Mouse (Mus musculus) testis, adult 2 months (tissue): ENCODE data around the gene F10. TPM values are rescaled to one million over a fixed set of nuclear protein-coding genes. Genes with fewer than 3 reads are reported as not detected.
A peak's percentile ranks its signal among the peaks of the same experiment; 100 is the strongest.

Source experiments
- H3K27ac ChIP-seq: fragments of 200-500 bp; 2 replicates; pipeline ENCODE4 v1.5.1; 2012; ENCODE audit warnings: low read depth, low read length; ENCODE audit not compliant: control insufficient read depth, insufficient read depth
- H3K27me3 ChIP-seq: fragments of 200-500 bp; 2 replicates; pipeline ENCODE4 v1.6.1; 2012; ENCODE audit warnings: mild to moderate bottlenecking, low read length, moderate library complexity; ENCODE audit not compliant: control insufficient read depth, insufficient read depth
- H3K36me3 ChIP-seq: fragments of 200-500 bp; 2 replicates; pipeline ENCODE4 v1.6.1; 2012; ENCODE audit warnings: mild to moderate bottlenecking, low read length; ENCODE audit not compliant: control insufficient read depth, insufficient read depth
- H3K4me1 ChIP-seq: fragments of 200-500 bp; 2 replicates; pipeline ENCODE4 v1.6.1; 2012; ENCODE audit warnings: low read length; ENCODE audit not compliant: control insufficient read depth, insufficient read depth
- H3K4me3 ChIP-seq: fragments of 200-500 bp; 2 replicates; pipeline ENCODE4 v1.5.1; 2012; ENCODE audit warnings: low read depth, mild to moderate bottlenecking, low read length, moderate library complexity, mixed read lengths; ENCODE audit not compliant: control insufficient read depth
- CTCF ChIP-seq: fragments of 200-500 bp; IDR thresholded peaks from 2 replicates; pipeline ENCODE4 v1.5.1; 2012; ENCODE audit warnings: low read depth, mild to moderate bottlenecking, inconsistent platforms, low read length, moderate library complexity; ENCODE audit not compliant: control insufficient read depth, insufficient read depth, insufficient replicate concordance
- POLR2A ChIP-seq: fragments of 200-500 bp; IDR thresholded peaks from 2 replicates; pipeline ENCODE4 v1.6.1; 2012; ENCODE audit warnings: low read depth, mild to moderate bottlenecking, inconsistent platforms, low read length, moderate library complexity; ENCODE audit not compliant: control insufficient read depth
- polyA plus RNA-seq: library from polyadenylated mRNA; depleted of rRNA; stranded (reverse); fragments of >200 nt; gene quantifications from 2 replicates; pipeline ENCODE4 v1.2.3, GENCODE M21; 2012

The F10 gene
- polyA plus RNA-seq, 1 experiment, result 0.86 TPM

DNA sequence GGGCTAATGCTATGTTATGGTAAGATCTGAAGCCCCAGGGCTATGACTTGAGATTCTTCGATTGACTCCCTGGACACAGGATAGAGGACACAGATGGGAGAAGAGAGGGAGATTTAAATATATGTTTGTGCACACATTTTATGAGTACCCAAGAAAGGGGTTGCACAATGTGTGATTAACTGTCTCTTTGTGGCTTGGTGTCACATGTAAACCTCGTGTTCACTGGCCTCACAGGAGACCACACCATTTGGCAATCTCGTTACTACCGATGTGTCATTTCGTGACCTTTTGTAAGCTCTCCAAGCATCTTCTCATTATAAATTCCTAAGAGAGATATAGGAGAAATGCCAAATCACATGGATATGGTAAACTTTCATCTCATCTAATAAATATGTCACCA is 9.5 kb upstream of the F10 start:
- Histone ChIP-seq H3K27me3 (no peaks in the 10 kb centered on the region), H3K4me1 (peaks cover 3% of the 10 kb centered on the region), H3K36me3 (no peaks in the 10 kb centered on the region), H3K4me3 (no peak overlapping the region), H3K27ac (no peak overlapping the region)
- TF ChIP-seq CTCF (no peak), POLR2A (no peak)

DNA sequence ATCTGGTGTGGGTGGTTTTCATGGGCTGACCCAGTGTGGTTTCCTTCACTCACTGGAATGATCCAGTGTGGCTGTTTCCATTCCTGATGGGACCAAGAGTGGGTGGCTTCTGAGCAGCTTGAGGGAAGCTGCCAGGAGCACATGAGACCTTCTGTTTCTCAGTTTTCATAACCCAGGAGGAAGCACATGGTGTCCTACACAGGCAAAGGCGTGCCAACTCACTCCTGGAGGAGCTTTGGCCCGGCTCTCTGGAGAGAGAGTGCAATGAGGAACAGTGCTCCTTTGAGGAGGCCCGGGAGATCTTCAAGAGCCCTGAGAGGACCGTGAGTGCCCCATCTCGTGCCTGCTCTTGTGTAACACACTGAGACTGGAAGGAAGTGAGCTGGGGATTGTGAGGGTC is 8.6 kb upstream of the F10 start:
- Histone ChIP-seq H3K36me3 (no peaks in the 10 kb centered on the region), H3K27me3 (no peaks in the 10 kb centered on the region), H3K4me1 (peaks cover 3% of the 10 kb centered on the region), H3K4me3 (no peak overlapping the region), H3K27ac (no peak overlapping the region)
- no peak for TF ChIP-seq POLR2A

DNA sequence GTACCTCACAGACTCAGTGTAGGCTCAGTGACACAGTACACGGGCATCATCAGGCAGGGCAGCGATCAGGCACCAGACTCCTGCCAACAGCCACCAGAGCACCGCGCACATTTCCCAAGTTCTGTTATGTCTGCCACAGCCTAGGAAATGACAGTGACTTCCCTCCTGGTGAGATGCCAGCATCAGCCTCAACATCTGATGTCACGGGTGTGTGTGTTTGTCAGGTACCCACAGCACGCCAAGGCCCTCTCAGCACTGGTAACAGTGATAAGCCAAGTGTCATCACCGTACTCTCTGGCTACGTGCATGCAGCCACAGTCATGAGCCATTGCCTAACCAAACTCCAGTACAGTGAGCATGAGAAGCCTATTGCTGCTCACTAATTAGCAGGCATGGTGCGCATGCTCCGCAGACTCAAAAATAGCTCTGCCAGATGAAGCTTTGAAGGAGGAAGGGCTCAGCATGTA is 729 bp upstream of the F10 start:
- Histone ChIP-seq H3K4me1 (no peaks in the 10 kb centered on the region), H3K4me3 (no peak overlapping the region), H3K27ac (no peak overlapping the region), H3K36me3 (no peaks in the 10 kb centered on the region), H3K27me3 (no peaks in the 10 kb centered on the region)
- TF ChIP-seq CTCF, result 0 out of 2 replicates have a peak, but pooled peaks have one; percentile 5
- TF ChIP-seq POLR2A, result no peak

DNA sequence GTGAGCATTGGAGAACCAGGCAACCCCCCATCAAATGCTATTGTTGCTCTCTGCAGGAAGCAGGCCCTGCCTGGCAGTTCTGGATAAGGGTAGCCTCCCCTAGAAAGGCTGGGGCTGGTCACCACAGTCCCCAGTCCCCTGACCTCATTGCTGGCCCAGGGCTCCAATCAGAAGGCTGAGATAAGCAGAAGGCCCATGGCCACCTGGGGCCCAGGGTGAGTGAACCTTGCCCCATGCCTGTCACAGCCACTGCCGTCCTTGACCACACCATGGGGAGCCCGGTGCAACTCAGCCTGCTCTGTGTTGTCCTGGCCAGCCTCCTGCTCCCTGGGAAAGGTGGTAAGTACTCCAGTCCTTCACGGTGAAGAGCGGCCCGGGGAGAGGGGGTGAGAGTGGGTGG is 461 bp downstream of the F10 start:
- H3K27ac ChIP-seq, result no peak overlapping the region
- H3K27me3 ChIP-seq, result no peaks in the 10 kb centered on the region
- TF ChIP-seq POLR2A (no peak), CTCF (no peak)
- H3K4me1 ChIP-seq, result no peaks in the 10 kb centered on the region
- H3K4me3 ChIP-seq, result no peak overlapping the region
- H3K36me3 ChIP-seq, result no peaks in the 10 kb centered on the region

DNA sequence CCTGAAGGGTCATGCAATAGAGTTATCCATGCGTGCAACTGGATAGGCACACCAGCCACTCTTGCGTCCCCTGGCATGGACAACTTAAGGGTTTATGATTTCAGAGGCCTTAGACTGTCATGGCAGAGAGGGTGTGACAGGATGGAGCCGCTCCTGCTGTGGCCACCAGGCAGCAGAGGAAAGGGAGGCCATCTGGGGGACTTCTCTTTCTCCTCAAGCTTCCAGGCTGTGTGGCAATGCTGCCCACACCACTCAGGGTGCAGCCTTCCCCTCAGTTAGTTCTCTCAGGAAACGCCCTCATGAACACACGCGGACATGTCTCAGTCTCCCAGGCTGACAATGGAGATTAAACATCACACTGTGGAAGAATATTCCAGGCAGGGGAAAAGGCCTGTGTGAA is 1.9 kb downstream of the F10 start:
- no peaks in the 10 kb centered on the region for H3K36me3 ChIP-seq
- no peak overlapping the region for H3K4me3 ChIP-seq
- H3K27me3 ChIP-seq, result no peaks in the 10 kb centered on the region
- TF ChIP-seq POLR2A (no peak), CTCF (no peak)
- no peak overlapping the region for H3K27ac ChIP-seq
- H3K4me1 ChIP-seq, result no peaks in the 10 kb centered on the region

DNA sequence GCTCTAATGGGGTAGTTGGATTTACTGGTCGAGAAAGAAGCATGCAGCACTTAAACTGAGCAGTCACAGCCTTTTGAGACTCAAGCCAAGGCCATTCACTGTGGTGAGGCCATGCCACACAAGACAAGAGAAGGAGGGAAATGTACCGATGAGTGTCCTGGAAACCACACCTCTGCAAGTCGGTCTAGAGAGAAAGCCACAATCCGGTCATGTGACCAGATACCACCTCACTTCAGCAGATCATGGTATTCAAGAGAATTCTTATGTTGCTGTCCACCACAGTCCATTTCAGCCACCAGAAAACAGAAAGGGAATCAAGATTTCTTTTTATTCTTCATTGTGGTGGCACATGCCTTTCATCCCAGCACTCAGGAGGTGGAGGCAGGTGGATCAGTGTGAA is 4.4 kb downstream of the F10 start:
- TF ChIP-seq CTCF, result no peak
- no peak for TF ChIP-seq POLR2A
- Histone ChIP-seq H3K4me1 (no peaks in the 10 kb centered on the region), H3K4me3 (no peak overlapping the region), H3K27ac (no peak overlapping the region), H3K27me3 (no peaks in the 10 kb centered on the region), H3K36me3 (no peaks in the 10 kb centered on the region)

DNA sequence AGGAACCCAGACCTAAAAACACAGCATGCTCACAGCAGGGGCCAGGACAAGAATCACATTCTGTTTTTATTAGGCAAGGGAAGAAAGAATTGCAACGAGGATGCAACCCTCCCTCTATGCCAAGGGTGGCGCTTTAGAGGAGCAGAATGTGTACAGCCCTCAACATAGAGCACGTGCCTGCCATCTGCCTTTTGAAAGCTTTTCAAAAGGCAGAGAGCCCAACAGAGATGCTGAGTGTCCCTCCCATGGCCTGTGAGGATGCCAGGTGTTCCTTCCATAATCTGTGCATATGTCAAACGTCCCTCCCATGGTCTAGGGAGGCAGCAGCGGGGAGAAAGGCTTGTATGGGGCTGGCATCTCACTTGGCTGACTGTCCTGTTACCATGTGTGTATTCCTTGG is 10.5 kb downstream of the F10 start:
- TF ChIP-seq CTCF, result no peak
- no peak for TF ChIP-seq POLR2A

DNA sequence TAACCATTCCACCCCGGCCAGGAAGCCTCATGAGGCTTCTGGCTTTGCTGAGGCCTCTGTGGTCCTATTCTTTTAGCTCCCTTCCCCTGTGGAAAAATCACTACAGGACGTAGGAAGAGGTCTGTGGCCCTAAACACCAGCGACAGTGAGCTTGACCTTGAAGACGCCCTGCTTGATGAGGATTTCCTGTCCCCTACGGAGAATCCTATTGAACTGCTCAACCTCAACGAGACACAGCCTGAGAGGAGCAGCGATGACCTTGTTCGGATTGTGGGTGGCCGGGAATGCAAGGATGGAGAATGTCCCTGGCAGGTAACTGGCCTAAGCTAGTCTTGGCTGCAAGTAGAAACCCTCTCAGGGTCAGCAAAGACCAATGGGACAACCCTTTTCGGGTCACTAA is 13.4 kb downstream of the F10 start:
- Histone ChIP-seq H3K27me3 (no peaks in the 10 kb centered on the region), H3K27ac (no peak overlapping the region), H3K36me3 (no peaks in the 10 kb centered on the region), H3K4me1 (peaks cover 7% of the 10 kb centered on the region), H3K4me3 (no peak overlapping the region)
- no peak for TF ChIP-seq POLR2A
- no peak for TF ChIP-seq CTCF

More for the DNA sequence above, 10.5 kb downstream of the F10 start:
- H3K4me1 ChIP-seq, result no peaks in the 10 kb centered on the region
- no peak overlapping the region for H3K4me3 ChIP-seq
- no peaks in the 10 kb centered on the region for H3K36me3 ChIP-seq
- H3K27me3 ChIP-seq, result no peaks in the 10 kb centered on the region
- H3K27ac ChIP-seq, result no peak overlapping the region
